Mouse (Mus musculus) heart, adult 2 months (tissue): ENCODE results near the gene Olfr125. TPM values are rescaled to one million over a fixed set of nuclear protein-coding genes. Genes with fewer than 3 reads are reported as not detected.

Experiments
- DNase-seq, 2 experiments: peaks; one replicate each; pipeline ENCODE4 v3.0.0; 2021
- H3K27ac ChIP-seq: fragments of 200-600 bp; 2 replicates; pipeline ENCODE4 v1.8.1; 2022
- H3K27me3 ChIP-seq: fragments of 200-500 bp; 2 replicates; pipeline ENCODE4 v1.6.1; 2012; ENCODE audit warnings: mild to moderate bottlenecking, low read length, inconsistent platforms, mixed read lengths; ENCODE audit not compliant: control insufficient read depth, insufficient read depth
- H3K36me3 ChIP-seq: fragments of 200-500 bp; 2 replicates; pipeline ENCODE4 v1.6.1; 2012; ENCODE audit warnings: low read length, inconsistent platforms; ENCODE audit not compliant: control insufficient read depth, insufficient read depth
- H3K4me1 ChIP-seq: fragments of 200-500 bp; 2 replicates; pipeline ENCODE4 v1.6.1; 2011; ENCODE audit warnings: low read length; ENCODE audit not compliant: control insufficient read depth, insufficient read depth
- H3K4me3 ChIP-seq: fragments of 200-600 bp; 2 replicates; pipeline ENCODE4 v1.8.1; 2022
- H3K79me2 ChIP-seq: fragments of 200-500 bp; replicated peaks from 2 replicates; pipeline ENCODE4 v1.6.1; 2012; ENCODE audit warnings: mild to moderate bottlenecking, inconsistent platforms, low read length, moderate library complexity, mixed read lengths; ENCODE audit not compliant: control insufficient read depth, insufficient read depth
- H3K9ac ChIP-seq: fragments of 200-500 bp; 2 replicates; pipeline ENCODE4 v1.6.1; 2012; ENCODE audit warnings: low read depth, mild to moderate bottlenecking, control low read depth, inconsistent platforms, low read length, mixed read lengths
- CTCF ChIP-seq: fragments of 200-600 bp; IDR thresholded peaks from 2 replicates; pipeline ENCODE4 v1.8.1; 2022; ENCODE audit warnings: antibody characterized with exemption, mild to moderate bottlenecking, moderate library complexity
- EP300 ChIP-seq: fragments of 200-500 bp; IDR thresholded peaks from 2 replicates; pipeline ENCODE4 v1.6.1; 2011; ENCODE audit warnings: low read depth, low read length, control low read depth; ENCODE audit not compliant: insufficient read depth
- POLR2A ChIP-seq: fragments of 200-500 bp; IDR thresholded peaks from 2 replicates; pipeline ENCODE4 v1.6.1; 2011; ENCODE audit warnings: mild to moderate bottlenecking, low read depth, low read length, control low read depth; ENCODE audit not compliant: insufficient read depth
- WGBS: fragments of 180-500 bp; shearing (Covaris S2); methylation state at CpG from one replicate; pipeline ENCODE4 v1.1.7; 2018; 5-methylcytosine and 5-hydroxymethylcytosine counted together
- intact Hi-C: fragments of 180-260 bp; cut with DNase I; formaldehyde crosslinking; loops from one replicate; pipeline ENCODE4 v1.15.1; 2025
- long read RNA-seq: library from polyadenylated mRNA; stranded (forward); transcript quantifications from one replicate; pipeline ENCODE4 v2.0.0, GENCODE M21; 2021
- polyA plus RNA-seq: library from polyadenylated mRNA; depleted of rRNA; stranded (reverse); fragments of >200 nt; gene quantifications from 2 replicates; pipeline ENCODE4 v1.2.3, GENCODE M21; 2012; rRNA removed
- total RNA-seq, 2 experiments: library from RNA; stranded (reverse); gene quantifications; 2 replicates each; pipeline ENCODE4 v1.2.3; 2021

Gene Olfr125
- not detected for total RNA-seq
- not detected in 2 replicates for polyA plus RNA-seq
- long read RNA-seq = 0 reads

DNA sequence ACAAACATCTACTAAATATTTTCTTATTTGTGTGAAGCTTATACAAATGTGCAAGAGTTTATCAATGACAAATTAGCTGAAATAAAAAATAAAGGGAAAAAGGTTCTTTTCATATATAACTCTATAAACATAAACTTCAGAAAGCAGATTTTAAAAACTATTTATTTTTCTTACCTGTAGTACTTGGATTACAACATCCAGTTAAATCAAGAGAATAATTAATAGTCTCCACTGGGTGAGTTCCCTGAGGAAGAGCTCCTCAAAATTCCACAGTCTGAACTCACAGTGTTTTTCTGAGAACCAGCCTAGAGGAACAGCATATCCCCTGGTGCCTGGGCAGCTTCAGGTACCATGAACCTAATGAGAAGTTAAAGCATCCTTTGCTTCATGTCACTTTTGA is at the start of gene Olfr125:
Gene Olfr125 (plus strand): TSS at position 301 of the 400 bp plus-strand sequence.
- H3K4me3 ChIP-seq = no peak within 1 kb of the TSS
- intact Hi-C loops = no loop called here

DNA sequence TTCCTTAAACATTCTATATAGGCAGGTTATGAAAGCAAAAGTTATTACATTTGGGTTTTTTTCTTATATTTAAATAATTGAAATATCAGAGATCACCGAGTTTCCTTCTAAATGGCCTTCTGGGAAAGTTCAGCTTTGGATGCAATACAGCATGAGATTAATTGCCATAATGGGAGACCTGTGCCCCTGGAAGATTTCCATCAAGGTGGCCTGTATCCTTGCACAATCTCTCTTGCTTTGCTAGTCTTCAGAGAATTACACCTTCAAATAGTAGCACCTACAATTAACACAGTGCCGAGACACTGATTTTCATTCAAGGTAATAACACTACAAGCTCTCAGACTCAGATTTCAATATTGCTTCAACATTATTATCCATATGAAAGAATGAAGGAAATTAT is 39.5 kb upstream of the Olfr125 start, which contains the start of gene Olfr123:
Gene Olfr123 (plus strand): TSS at position 301 of the 400 bp plus-strand sequence.
- H3K36me3 ChIP-seq = no peaks in the 10 kb centered on the region
- H3K27ac ChIP-seq = no peak within 1 kb of the TSS
- WGBS = 86% methylated on average over 2 of the region's 2 CpGs
- no peaks in the 10 kb centered on the region for H3K27me3 ChIP-seq
- no peaks in the 10 kb centered on the region for H3K79me2 ChIP-seq
- no peaks in the 10 kb centered on the region for H3K4me1 ChIP-seq
- no peak for DNase-seq
- no peak within 1 kb of the TSS for H3K4me3 ChIP-seq
- intact Hi-C loops = no loop called here
- H3K9ac ChIP-seq = no peak within 1 kb of the TSS
- TF ChIP-seq CTCF = no peak

More for the DNA sequence above, at the start of gene Olfr125:
- H3K27me3 ChIP-seq = no peaks in the 10 kb centered on the region
- H3K79me2 ChIP-seq = no peaks in the 10 kb centered on the region
- TF ChIP-seq CTCF (no peak), POLR2A (no peak), EP300 (no peak)
- no peaks in the 10 kb centered on the region for H3K36me3 ChIP-seq
- H3K27ac ChIP-seq = no peak within 1 kb of the TSS
- no peaks in the 10 kb centered on the region for H3K4me1 ChIP-seq
- no peak for DNase-seq
- H3K9ac ChIP-seq = no peak within 1 kb of the TSS

DNA sequence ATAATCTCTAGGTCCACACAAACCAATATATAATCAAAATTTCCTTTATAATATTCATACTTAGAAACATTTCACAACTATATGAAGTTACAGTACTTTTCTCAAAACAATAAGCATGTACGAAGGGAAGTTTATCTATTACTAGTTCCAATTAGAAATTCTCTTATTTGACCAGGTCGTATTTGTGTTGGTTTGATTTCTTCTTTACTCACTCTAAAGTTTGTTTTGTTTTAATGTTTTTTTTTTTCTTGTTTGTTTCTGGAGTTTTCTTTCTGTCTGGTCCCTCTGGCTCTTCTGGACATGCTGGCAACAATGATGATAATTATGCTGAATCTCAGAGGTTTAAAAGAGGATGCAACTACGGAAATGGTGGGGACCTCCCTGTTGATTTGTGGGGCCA is 33.2 kb upstream of the Olfr125 start, which contains the start of gene Olfr124:
Gene Olfr124 (plus strand): TSS at position 301 of the 400 bp plus-strand sequence.
- H3K79me2 ChIP-seq = no peaks in the 10 kb centered on the region
- TF ChIP-seq CTCF (no peak), EP300 (no peak), POLR2A (no peak)
- H3K27me3 ChIP-seq = no peaks in the 10 kb centered on the region
- no peak within 1 kb of the TSS for H3K27ac ChIP-seq
- WGBS = 72% methylated on average over 3 of the region's 3 CpGs
- H3K9ac ChIP-seq = no peak within 1 kb of the TSS
- no peak within 1 kb of the TSS for H3K4me3 ChIP-seq
- DNase-seq = no peak
- no peaks in the 10 kb centered on the region for H3K36me3 ChIP-seq
- no peaks in the 10 kb centered on the region for H3K4me1 ChIP-seq
- intact Hi-C loops = no loop called here

DNA sequence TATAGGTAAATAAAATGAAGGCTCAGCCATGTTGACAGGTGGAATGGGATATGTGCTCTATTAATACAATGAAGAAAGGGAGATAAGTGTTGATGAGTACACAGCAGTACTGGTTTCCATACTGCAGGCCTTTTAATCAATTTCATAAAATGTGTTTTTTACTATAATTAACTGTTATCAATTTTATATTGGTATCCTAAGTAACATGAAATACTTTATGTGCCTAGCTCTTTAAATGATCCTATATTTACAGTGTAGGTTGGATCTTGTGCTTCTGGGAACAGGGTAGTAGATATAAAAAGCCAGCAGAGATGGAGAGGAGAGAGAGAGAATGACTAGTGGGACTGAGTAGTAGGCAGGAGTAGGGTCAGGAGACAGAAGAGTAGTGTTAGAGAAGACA is 14.4 kb downstream of the Olfr125 start, which contains the start of gene Olfr126:
Gene Olfr126 (plus strand): TSS at position 301 of the 400 bp plus-strand sequence.
- Histone ChIP-seq H3K79me2 (no peaks in the 10 kb centered on the region), H3K9ac (no peak within 1 kb of the TSS), H3K27ac (no peak within 1 kb of the TSS), H3K36me3 (no peaks in the 10 kb centered on the region), H3K27me3 (no peaks in the 10 kb centered on the region), H3K4me3 (no peak within 1 kb of the TSS), H3K4me1 (no peaks in the 10 kb centered on the region)
- intact Hi-C loops = no loop called here
- no peak for TF ChIP-seq POLR2A
- TF ChIP-seq EP300 = no peak
- no peak for TF ChIP-seq CTCF
- DNase-seq = no peak

DNA sequence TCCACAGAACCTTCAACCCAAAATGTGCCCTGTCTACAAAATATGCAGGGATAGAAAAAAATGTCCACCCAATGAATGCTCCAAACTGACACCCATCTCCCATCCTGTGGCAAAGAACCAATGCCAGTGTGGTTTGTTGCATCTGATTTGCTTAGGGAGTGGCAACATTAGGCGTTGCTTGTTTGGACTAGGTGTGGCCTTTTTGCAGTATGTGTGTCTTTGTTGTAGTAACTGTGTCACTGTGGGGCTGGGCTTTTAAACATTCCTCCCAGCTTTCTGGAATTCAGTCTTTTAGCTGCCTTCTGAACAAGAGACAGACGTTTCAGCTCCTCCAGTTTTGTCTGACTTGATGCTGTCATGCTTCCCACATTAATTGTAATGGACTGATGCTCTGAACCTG is 31.2 kb downstream of the Olfr125 start:
- no peak for DNase-seq
- H3K4me1 ChIP-seq = no peaks in the 10 kb centered on the region
- H3K27me3 ChIP-seq = no peaks in the 10 kb centered on the region
- intact Hi-C loops = no loop called here
- no peak for TF ChIP-seq EP300
- TF ChIP-seq POLR2A = no peak
- TF ChIP-seq CTCF = no peak
- 35% methylated on average over 2 of the region's 2 CpGs for WGBS
- H3K9ac ChIP-seq = no peak overlapping the region
- no peak overlapping the region for H3K27ac ChIP-seq
- no peak overlapping the region for H3K4me3 ChIP-seq
- H3K36me3 ChIP-seq = no peaks in the 10 kb centered on the region
- no peaks in the 10 kb centered on the region for H3K79me2 ChIP-seq

DNA sequence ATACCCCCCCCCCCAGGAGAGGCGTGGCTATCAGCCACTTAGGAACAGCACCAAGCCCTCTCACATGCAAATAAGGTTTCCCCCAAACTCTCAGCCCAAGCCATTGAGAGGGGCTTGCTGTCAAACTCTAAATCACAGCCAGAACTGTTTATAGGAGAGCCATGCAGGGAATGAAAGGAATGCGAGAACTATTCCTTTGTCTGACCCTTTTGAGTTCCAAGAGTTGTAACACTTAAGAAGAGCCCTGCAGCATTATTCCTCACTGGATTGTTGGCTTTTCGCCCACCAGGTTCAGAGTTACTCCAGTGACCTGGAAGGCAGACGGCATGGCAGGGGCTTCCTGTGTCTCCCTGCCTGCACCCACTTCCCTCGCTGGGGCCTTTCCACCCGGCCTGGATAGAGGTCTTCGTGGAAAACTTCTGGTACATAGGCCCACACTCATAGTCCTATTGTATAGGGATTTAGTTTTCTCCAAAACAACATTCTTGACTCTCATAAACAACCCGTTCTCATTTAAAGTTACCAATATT is 37.0 kb downstream of the Olfr125 start:
- Histone ChIP-seq H3K4me3 (no peak overlapping the region), H3K27me3 (no peaks in the 10 kb centered on the region), H3K79me2 (no peaks in the 10 kb centered on the region), H3K27ac (no peak overlapping the region), H3K9ac (no peak overlapping the region), H3K4me1 (no peaks in the 10 kb centered on the region), H3K36me3 (no peaks in the 10 kb centered on the region)
- 24% methylated on average over 8 of the region's 8 CpGs for WGBS
- TF ChIP-seq POLR2A (no peak), CTCF (no peak), EP300 (no peak)
- intact Hi-C loops = no loop called here
- DNase-seq = no peak
